Mouse (Mus musculus) MEL (cell line): ENCODE measurements around the gene Plxnc1. TPM values are rescaled to one million over a fixed set of nuclear protein-coding genes. Genes with fewer than 3 reads are reported as not detected.

Experiments
- DNase-seq: peaks from one replicate; pipeline ENCODE4 v3.0.0; 2011; ENCODE audit warnings: low read depth, low spot score
- H3K27ac ChIP-seq: 2 replicates; pipeline ENCODE4 v1.5.1; 2012; ENCODE audit warnings: low read depth, mild to moderate bottlenecking, control low read depth, low read length, moderate library complexity; ENCODE audit not compliant: control insufficient read depth
- H3K27me3 ChIP-seq, 2 experiments: fragments of 150-350 bp in 1 of 2; sonication (generic) in 1 of 2; 2 replicates each; pipeline ENCODE4 v1.6.1; 2012; ENCODE audit warnings: low read length in 2 of 2, mild to moderate bottlenecking in 2 of 2, improper control_type of control experiment in 1 of 2, moderate library complexity in 1 of 2; ENCODE audit not compliant: insufficient read depth in 2 of 2, control insufficient read depth in 1 of 2
- H3K36me3 ChIP-seq, 2 experiments: 2 replicates each; pipeline ENCODE4 v1.6.1; 2012 to 2014; ENCODE audit warnings: low read length in 2 of 2, improper control_type of control experiment in 1 of 2, inconsistent platforms in 1 of 2, mild to moderate bottlenecking in 1 of 2; ENCODE audit not compliant: insufficient read depth in 2 of 2, control insufficient read depth in 1 of 2
- H3K4me1 ChIP-seq, 2 experiments: fragments of 150-350 bp in 1 of 2; sonication (generic) in 1 of 2; 2 replicates each; pipeline ENCODE4 v1.6.1; 2012; ENCODE audit warnings: low read length in 2 of 2, improper control_type of control experiment in 1 of 2, mild to moderate bottlenecking in 1 of 2; ENCODE audit not compliant: insufficient read depth in 2 of 2, control insufficient read depth in 1 of 2
- H3K4me3 ChIP-seq, 2 experiments: fragments of 150-350 bp in 1 of 2; sonication (generic) in 1 of 2; 2 replicates each; pipeline ENCODE4 v1.5.1; 2012; ENCODE audit warnings: low read depth in 2 of 2, low read length in 2 of 2, mild to moderate bottlenecking in 2 of 2, moderate library complexity in 2 of 2, control low read depth in 1 of 2, improper control_type of control experiment in 1 of 2; ENCODE audit not compliant: control insufficient read depth in 1 of 2, insufficient read depth in 1 of 2
- H3K79me2 ChIP-seq: 2 replicates; pipeline ENCODE4 v1.6.1; 2012; ENCODE audit warnings: mild to moderate bottlenecking, low read length, moderate library complexity; ENCODE audit not compliant: control insufficient read depth, poor library complexity, insufficient read depth
- H3K9ac ChIP-seq: 2 replicates; pipeline ENCODE4 v1.6.1; 2012; ENCODE audit warnings: low read depth, mild to moderate bottlenecking, control low read depth, low read length, moderate library complexity; ENCODE audit not compliant: control insufficient read depth, poor library complexity, severe bottlenecking
- H3K9me3 ChIP-seq: fragments of 150-350 bp; sonication (generic); replicated peaks from 2 replicates; pipeline ENCODE4 v1.6.1; 2012; ENCODE audit warnings: mild to moderate bottlenecking, low read length, improper control_type of control experiment, moderate library complexity; ENCODE audit not compliant: insufficient read depth
- BHLHE40 ChIP-seq: IDR thresholded peaks from 2 replicates; pipeline ENCODE4 v1.6.1; 2012; ENCODE audit warnings: low read depth, mild to moderate bottlenecking, inconsistent platforms, low read length, improper control_type of control experiment, borderline replicate concordance
- CHD1 ChIP-seq: IDR thresholded peaks from 2 replicates; pipeline ENCODE4 v1.6.1; 2012; ENCODE audit warnings: low read depth, mild to moderate bottlenecking, inconsistent platforms, low read length, improper control_type of control experiment
- CHD2 ChIP-seq: IDR thresholded peaks from 2 replicates; pipeline ENCODE4 v1.6.1; 2011; ENCODE audit warnings: low read length, improper control_type of control experiment
- CTCF ChIP-seq, 3 experiments: IDR thresholded peaks in 2 of 3; conservative IDR thresholded peaks in 1 of 3; 2 replicates each; pipeline ENCODE4 v1.5.1; 2011 to 2012; ENCODE audit warnings: low read length in 3 of 3, low read depth in 2 of 3, mild to moderate bottlenecking in 2 of 3, improper control_type of control experiment in 1 of 3, inconsistent platforms in 1 of 3, mixed read lengths in 1 of 3, moderate library complexity in 1 of 3; ENCODE audit not compliant: control insufficient read depth in 1 of 3, insufficient read depth in 1 of 3, poor library complexity in 1 of 3, severe bottlenecking in 1 of 3
- E2F4 ChIP-seq: IDR thresholded peaks from 2 replicates; pipeline ENCODE4 v1.6.1; 2011; ENCODE audit warnings: low read depth, low read length, improper control_type of control experiment, borderline replicate concordance
- ELF1 ChIP-seq: IDR thresholded peaks from 2 replicates; pipeline ENCODE4 v1.6.1; 2014; ENCODE audit warnings: low read depth, mild to moderate bottlenecking, inconsistent platforms, low read length, improper control_type of control experiment, moderate library complexity
- ETS1 ChIP-seq: IDR thresholded peaks from 2 replicates; pipeline ENCODE4 v1.6.1; 2012; ENCODE audit warnings: low read depth, mild to moderate bottlenecking, inconsistent platforms, low read length, improper control_type of control experiment, moderate library complexity
- GATA1 ChIP-seq: IDR thresholded peaks from 2 replicates; pipeline ENCODE4 v1.6.1; 2011; ENCODE audit warnings: low read depth, low read length, improper control_type of control experiment
- MAZ ChIP-seq: IDR thresholded peaks from 2 replicates; pipeline ENCODE4 v1.6.1; 2012; ENCODE audit warnings: low read depth, mild to moderate bottlenecking, inconsistent platforms, low read length, improper control_type of control experiment
- MEF2A ChIP-seq: IDR thresholded peaks from 2 replicates; pipeline ENCODE4 v1.6.1; 2014; ENCODE audit warnings: low read depth, mild to moderate bottlenecking, inconsistent platforms, low read length, improper control_type of control experiment; ENCODE audit not compliant: poor library complexity, insufficient replicate concordance, severe bottlenecking; ENCODE audit errors: extremely low read depth
- MYB ChIP-seq: IDR thresholded peaks from 2 replicates; pipeline ENCODE4 v1.6.1; 2011; ENCODE audit warnings: mild to moderate bottlenecking, low read depth, low read length, improper control_type of control experiment
- MYC ChIP-seq: IDR thresholded peaks from 2 replicates; pipeline ENCODE4 v1.6.1; 2011; ENCODE audit warnings: low read depth, mild to moderate bottlenecking, low read length, improper control_type of control experiment, moderate library complexity
- NELFE ChIP-seq: IDR thresholded peaks from 2 replicates; pipeline ENCODE4 v1.6.1; 2011; ENCODE audit warnings: low read depth, low read length, improper control_type of control experiment
- POLR2A ChIP-seq, 2 experiments: IDR thresholded peaks; 2 replicates each; pipeline ENCODE4 v1.6.1; 2011 to 2012; ENCODE audit warnings: low read length in 2 of 2, mild to moderate bottlenecking in 2 of 2, control low read depth in 1 of 2, improper control_type of control experiment in 1 of 2, low read depth in 1 of 2, moderate library complexity in 1 of 2; ENCODE audit not compliant: control insufficient read depth in 1 of 2, insufficient read depth in 1 of 2, poor library complexity in 1 of 2
- POLR2AphosphoS2 ChIP-seq: IDR thresholded peaks from 2 replicates; pipeline ENCODE4 v1.6.1; 2011; ENCODE audit warnings: low read length, improper control_type of control experiment
- RAD21 ChIP-seq: IDR thresholded peaks from 2 replicates; pipeline ENCODE4 v1.6.1; 2011; ENCODE audit warnings: mild to moderate bottlenecking, low read depth, low read length, improper control_type of control experiment
- RCOR1 ChIP-seq: IDR thresholded peaks from 2 replicates; pipeline ENCODE4 v1.6.1; 2012; ENCODE audit warnings: low read depth, mild to moderate bottlenecking, inconsistent platforms, low read length, improper control_type of control experiment
- TAL1 ChIP-seq: IDR thresholded peaks from 2 replicates; pipeline ENCODE4 v1.6.1; 2012; ENCODE audit warnings: mild to moderate bottlenecking, inconsistent platforms, low read length, moderate library complexity, mixed read lengths
- TBP ChIP-seq: IDR thresholded peaks from 2 replicates; pipeline ENCODE4 v1.8.0; 2011; ENCODE audit warnings: low read depth, low read length, improper control_type of control experiment
- UBTF ChIP-seq: IDR thresholded peaks from 2 replicates; pipeline ENCODE4 v1.6.1; 2012; ENCODE audit warnings: low read depth, mild to moderate bottlenecking, inconsistent platforms, low read length, improper control_type of control experiment, moderate library complexity, borderline replicate concordance; ENCODE audit not compliant: insufficient read depth
- USF1 ChIP-seq: IDR thresholded peaks from 2 replicates; pipeline ENCODE4 v1.6.1; 2014; ENCODE audit warnings: low read depth, mild to moderate bottlenecking, inconsistent platforms, low read length, improper control_type of control experiment, moderate library complexity
- USF2 ChIP-seq, 2 experiments: IDR thresholded peaks; 2 replicates each; pipeline ENCODE4 v1.6.1; 2011 to 2012; ENCODE audit warnings: improper control_type of control experiment in 2 of 2, low read length in 2 of 2, borderline replicate concordance in 1 of 2, inconsistent platforms in 1 of 2, low read depth in 1 of 2, mild to moderate bottlenecking in 1 of 2; ENCODE audit not compliant: insufficient read depth in 1 of 2
- ZKSCAN1 ChIP-seq: IDR thresholded peaks from 2 replicates; pipeline ENCODE4 v1.6.1; 2012; ENCODE audit warnings: low read depth, mild to moderate bottlenecking, inconsistent platforms, low read length, improper control_type of control experiment, moderate library complexity
- ZMIZ1 ChIP-seq: IDR thresholded peaks from 2 replicates; pipeline ENCODE4 v1.6.1; 2012; ENCODE audit warnings: low read depth, mild to moderate bottlenecking, inconsistent platforms, low read length, improper control_type of control experiment, moderate library complexity
- polyA plus RNA-seq, 2 experiments: library from polyadenylated mRNA; stranded (reverse) in 1 of 2; unstranded in 1 of 2; fragments of >175 nt in 1 of 2; fragments of >200 nt in 1 of 2; gene quantifications; 2 replicates each; pipeline versions ENCODE4 v1.2.1 to v1.2.4; 2012; ENCODE audit warnings: low replicate concordance in 2 of 2, low read depth in 1 of 2; ENCODE audit not compliant: insufficient read length in 2 of 2, insufficient read depth in 1 of 2, missing spikeins in 1 of 2
- total RNA-seq: library from RNA; depleted of rRNA; stranded (reverse); fragments of 300-350 nt; gene quantifications from 2 replicates; pipeline ENCODE4 v1.2.3, GENCODE M21; 2012

Plxnc1 gene
- total and polyA plus RNA-seq, 3 experiments, result 15.1 to 30.1 TPM; not detected in 1

DNA sequence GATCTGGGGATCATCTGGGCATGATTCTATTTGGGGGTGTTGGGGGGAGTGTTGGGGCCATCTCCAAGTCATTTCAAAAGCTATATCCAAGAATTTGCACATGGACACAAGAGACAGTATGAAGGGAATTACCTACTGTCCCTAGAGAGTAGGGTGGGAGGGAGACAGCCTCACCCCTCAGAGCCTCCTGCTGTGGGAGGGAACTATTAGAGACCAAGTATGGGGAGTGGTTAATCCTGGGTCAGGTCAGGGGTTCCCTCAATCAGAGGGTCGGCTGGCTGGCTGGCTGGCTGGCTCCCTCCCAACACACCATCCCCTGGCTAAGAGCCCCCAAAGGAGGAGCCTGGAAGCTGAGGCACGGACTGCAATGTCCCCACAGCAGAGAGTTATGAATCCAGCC is 24.7 kb downstream of the Plxnc1 start:
- Histone ChIP-seq H3K79me2 (no peaks in the 10 kb centered on the region; the same call in 1 of the 2 replicates), H3K4me3 (no peak overlapping the region), H3K4me1 (peaks cover 18 to 31% of the 10 kb centered on the region in 2 experiments), H3K9me3 (no peaks in the 10 kb centered on the region), H3K36me3 (peaks cover 5 to 33% of the 10 kb centered on the region in 2 experiments), H3K9ac (no peak overlapping the region), H3K27ac (no peak overlapping the region), H3K27me3 (no peaks in the 10 kb centered on the region)
- no peak for TF ChIP-seq TAL1
- no peak for TF ChIP-seq RAD21
- TF ChIP-seq POLR2AphosphoS2, result no peak
- DNase-seq, result no peak

DNA sequence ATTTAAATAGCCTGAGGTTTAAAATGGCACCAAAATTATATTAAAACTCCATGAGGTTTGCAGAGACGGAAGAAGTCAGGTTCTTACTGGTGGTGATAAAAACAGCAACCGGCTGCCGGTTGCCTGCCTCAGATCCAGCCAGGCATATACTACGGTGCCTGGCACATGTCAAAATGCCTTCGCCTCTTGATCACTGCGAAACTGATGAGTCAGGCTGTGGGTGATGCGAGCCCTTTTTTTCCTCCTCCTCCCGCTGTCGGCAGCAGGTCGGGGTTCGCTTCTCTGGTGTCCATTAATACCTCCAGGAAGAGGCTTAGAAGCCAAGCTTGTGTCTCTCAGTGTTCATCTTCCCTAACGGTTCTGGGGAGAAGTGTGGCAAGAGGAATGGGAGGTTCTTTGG is 25.1 kb downstream of the Plxnc1 start:
- Histone ChIP-seq H3K27me3 (no peaks in the 10 kb centered on the region), H3K4me3 (no peak overlapping the region), H3K9ac (no peak overlapping the region), H3K9me3 (no peaks in the 10 kb centered on the region), H3K27ac (no peak overlapping the region), H3K79me2 (no peaks in the 10 kb centered on the region)
- no peak for DNase-seq
- TF ChIP-seq GATA1 (no peak), E2F4 (no peak), TBP (no peak), POLR2AphosphoS2 (no peak), ELF1 (no peak), UBTF (no peak), CHD2 (no peak), ZMIZ1 (no peak), CHD1 (no peak), MAZ (no peak), MEF2A (no peak), USF1 (no peak), POLR2A (IDR thresholded peaks at IDR 0.05; ENCODE audit: control insufficient read depth in 1 of 2, insufficient read depth in 1 of 2, low read depth in 1 of 2, low read length in 2 of 2, poor library complexity in 1 of 2) (no peak)
- TF ChIP-seq, all 39 proteins: peak for 0
- Histone ChIP-seq H3K4me1 (peaks cover 14 to 27% of the 10 kb centered on the region in 2 experiments), H3K36me3 (peaks cover 5 to 29% of the 10 kb centered on the region in 2 experiments)

DNA sequence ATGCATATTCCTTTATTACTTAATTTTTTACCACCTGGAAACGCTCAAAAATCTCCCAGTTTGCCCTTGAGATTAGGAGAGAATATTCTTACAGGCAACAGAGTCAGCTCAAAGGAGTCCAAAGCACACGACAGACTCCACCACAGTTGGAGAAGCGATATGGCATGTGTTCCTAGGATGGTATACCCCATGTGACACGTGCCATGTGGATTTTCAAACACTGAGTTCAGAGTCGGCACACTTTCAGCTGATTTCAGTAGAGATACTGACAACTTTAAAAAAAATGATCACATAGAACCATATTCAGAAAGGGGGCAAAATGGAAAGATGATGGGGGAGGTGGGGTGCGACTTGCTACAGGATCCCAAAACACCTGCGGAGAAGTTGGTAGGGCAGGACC is 26.0 kb downstream of the Plxnc1 start:
- peaks cover 5 to 21% of the 10 kb centered on the region in 2 experiments for H3K36me3 ChIP-seq
- TF ChIP-seq ZMIZ1, result no peak
- TF ChIP-seq ELF1, result no peak
- TF ChIP-seq ZKSCAN1, result no peak
- no peak for TF ChIP-seq USF2 (IDR thresholded peaks at IDR 0.05; ENCODE audit: borderline replicate concordance in 1 of 2, insufficient read depth in 1 of 2, low read depth in 1 of 2, low read length in 2 of 2)
- TF ChIP-seq TAL1, result no peak
- no peak for TF ChIP-seq NELFE
- TF ChIP-seq ETS1, result no peak
- TF ChIP-seq BHLHE40, result no peak
- no peak for TF ChIP-seq RCOR1
- no peak for TF ChIP-seq MYB
- TF ChIP-seq TBP, result no peak
- TF ChIP-seq CTCF (IDR thresholded peaks at IDR 0.05 in 2 of 3, conservative IDR thresholded peaks at IDR 0.05 in 1 of 3; ENCODE audit: control insufficient read depth in 1 of 3, insufficient read depth in 1 of 3, low read depth in 2 of 3, low read length in 3 of 3, poor library complexity in 1 of 3, severe bottlenecking in 1 of 3), result no peak
- TF ChIP-seq MYC, result no peak
- no peak overlapping the region for H3K4me3 ChIP-seq
- H3K4me1 ChIP-seq, result peaks cover 11 to 22% of the 10 kb centered on the region in 2 experiments
- no peaks in the 10 kb centered on the region for H3K27me3 ChIP-seq
- no peaks in the 10 kb centered on the region for H3K9me3 ChIP-seq
- DNase-seq, result no peak
- no peaks in the 10 kb centered on the region for H3K79me2 ChIP-seq
- no peak overlapping the region for H3K27ac ChIP-seq
- no peak overlapping the region for H3K9ac ChIP-seq
